Mouse (Mus musculus) common myeloid progenitor, adult 5-6 weeks (primary cell): ENCODE measurements around the gene D8Ertd738e. TPM values are rescaled to one million over a fixed set of nuclear protein-coding genes. Genes with fewer than 3 reads are reported as not detected.
A peak's percentile ranks its signal among the peaks of the same experiment; 100 is the strongest.

Experiments used
- ATAC-seq: replicated peaks from 2 replicates; pipeline ENCODE4 v1.8.0; 2016; ENCODE audit warnings: low read depth, mild to moderate bottlenecking, moderate TSS enrichment, inconsistent platforms; ENCODE audit not compliant: poor library complexity, severe bottlenecking
- total RNA-seq: library from RNA; stranded (forward); fragments of 200-1000, 187-1606 nt; gene quantifications from 2 replicates; pipeline ENCODE4 v1.2.3, GENCODE M21; 2017

The D8Ertd738e gene
- total RNA-seq, 1 experiment from 2014 or later = 70.9 TPM

GRCm38 (mm10) chr8:84203975-84204772 is 45.3 kb downstream of the D8Ertd738e start:
- peak; percentile 31 for ATAC-seq

DNA sequence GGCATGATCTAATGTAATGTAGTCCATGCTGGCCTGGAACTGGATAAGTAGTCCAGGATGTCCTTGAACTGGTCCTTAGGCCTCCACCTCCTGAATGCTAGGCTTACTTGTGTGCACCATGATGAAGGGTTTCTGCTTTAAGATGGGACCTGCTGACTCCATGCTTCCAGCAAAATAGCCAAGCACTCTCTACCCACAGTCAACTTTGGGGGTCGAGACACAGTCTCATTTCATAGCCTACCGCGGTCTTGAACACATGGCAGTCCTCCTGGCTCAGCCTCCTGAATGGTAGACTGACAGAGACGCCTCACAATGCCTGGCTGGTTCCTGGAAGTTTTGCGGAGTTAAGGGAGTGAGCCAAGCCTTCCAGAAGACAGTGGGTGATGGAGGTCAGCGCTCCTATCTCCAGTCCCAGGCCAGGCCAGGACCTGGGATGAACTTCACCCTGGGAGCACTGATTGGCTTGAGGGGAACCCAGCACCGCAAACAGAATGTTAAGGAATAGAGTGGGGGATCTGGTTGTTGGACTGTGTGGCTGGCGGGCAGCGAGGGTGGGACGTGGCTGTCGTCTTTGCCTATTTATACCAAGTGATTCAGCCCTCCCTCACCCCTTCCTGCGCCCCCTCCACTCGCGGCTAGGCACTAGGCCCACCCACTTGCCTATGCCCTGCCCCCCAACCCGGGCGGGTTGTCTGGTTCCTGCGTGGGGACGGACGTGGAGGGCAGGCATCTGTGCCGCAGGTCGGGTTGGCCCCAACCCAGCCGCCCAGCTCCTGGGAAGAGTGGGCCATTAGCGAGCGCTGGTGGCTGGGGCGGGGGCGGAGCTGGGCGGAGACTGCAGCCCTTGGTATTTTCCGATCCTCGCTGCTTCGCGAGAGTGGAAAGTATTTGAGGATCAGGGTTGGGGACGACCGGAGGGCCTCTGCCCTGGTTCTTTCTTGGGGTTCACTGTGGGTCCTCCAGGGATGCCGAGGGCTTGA is 46.3 kb downstream of the D8Ertd738e start:
- peak; percentile 34 for ATAC-seq

GRCm38 (mm10) chr8:84202466-84202865 is 47.1 kb downstream of the D8Ertd738e start:
- ATAC-seq = no peak

GRCm38 (mm10) chr8:84201545-84202245 is 47.8 kb downstream of the D8Ertd738e start:
- ATAC-seq = no peak

DNA sequence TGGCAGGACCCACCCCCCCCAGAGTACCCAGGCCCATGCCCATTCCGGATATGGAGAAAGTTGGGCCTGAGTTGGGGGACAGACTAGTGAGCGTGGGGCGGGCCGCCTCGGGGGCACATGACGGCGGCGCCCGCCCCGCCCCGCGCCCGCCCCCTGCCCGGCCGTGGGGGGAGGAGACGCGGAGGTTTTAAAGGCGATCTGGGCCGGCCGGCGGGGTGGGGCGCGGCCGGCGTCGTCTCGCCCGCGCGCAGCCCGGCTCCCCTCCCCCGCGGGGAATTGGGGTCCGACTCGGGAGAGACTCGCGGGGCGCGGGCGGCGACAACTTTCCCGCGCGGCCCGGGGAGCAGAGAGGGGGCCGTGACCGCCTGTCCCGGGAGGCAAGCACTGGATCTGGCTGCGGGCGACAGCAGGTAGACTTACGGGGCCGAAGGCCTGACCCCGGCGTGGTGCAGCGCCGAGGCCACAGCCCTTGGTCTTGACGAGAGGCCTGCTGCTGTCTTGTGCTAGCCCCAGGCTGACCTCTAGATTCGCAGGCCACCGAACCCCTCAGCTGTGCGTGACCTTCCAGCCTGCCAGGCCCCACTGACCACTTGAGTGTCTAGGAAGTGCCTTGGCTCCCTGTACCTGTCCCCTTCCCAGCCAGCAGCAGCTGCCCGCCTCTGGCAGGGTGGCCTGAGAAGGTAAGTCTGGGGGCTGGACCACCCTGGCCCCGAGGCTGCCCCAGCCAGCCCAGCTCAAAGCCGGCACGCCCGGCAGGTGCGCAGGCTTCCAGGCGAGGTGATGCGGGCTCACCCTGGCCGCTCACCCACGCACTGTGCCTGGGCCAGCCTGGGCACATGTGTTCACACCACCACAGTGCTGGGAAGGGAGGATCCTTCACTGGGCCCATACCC is 48.6 kb downstream of the D8Ertd738e start:
- ATAC-seq = no peak

DNA sequence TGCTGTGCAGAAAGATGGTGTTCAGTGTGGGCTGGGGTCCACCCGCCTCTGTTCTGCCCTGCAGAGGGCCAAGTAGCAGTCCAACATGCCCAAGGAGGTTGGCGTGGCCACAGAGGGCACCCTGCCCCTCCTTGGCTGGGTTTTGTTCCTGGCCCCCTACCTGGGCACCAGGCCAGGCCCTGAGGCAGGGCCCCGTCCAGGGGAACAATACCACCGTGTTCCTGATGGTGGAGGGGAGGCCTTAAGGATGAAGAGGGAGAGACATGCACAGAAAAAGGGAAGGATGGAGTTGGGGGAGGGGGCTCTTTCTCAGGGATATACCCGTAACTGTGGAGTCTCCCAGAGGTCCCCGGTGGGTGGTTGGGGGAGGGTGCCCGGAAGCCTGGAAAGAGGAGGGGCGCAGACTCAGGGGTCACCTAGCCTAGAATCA is 49.4 kb downstream of the D8Ertd738e start:
- ATAC-seq = no peak

DNA sequence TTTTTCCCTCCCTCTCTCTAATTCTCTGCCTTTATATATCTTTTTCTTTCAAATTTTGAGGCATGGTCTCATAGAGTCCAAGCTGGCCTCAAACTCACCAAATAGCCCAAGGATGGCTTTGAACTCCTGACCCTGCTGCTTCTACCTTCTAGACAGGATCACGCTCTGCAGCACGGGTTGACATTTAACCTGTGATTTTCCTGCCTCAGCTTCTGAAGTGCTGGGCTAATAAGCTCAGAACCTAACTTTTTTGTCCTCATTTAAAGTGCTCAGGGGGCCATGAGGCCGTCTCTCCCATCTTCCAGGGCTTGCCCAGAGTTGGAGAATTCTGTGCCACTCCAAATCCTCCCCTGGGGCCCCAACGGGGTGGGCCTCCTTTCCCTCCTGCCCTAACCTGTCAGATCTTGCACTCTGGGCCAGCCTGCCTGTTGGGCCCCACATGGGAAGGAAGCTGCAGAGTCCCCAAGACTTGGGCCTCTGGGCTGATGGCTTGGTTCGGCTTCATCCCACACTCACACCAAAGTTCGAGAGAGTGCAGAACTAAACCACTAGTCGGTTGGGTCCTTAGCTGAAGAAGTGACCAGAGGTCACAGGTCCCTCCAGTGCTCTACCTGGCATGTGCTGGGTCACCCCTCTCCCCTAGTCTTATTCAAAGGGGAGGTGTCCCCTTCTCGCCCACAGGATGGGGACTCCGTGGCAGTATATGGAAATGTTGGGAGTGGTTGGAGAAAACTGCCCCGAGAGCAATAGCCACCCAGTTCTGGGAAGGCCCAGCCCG is 50.0 kb downstream of the D8Ertd738e start:
- ATAC-seq = no peak

DNA sequence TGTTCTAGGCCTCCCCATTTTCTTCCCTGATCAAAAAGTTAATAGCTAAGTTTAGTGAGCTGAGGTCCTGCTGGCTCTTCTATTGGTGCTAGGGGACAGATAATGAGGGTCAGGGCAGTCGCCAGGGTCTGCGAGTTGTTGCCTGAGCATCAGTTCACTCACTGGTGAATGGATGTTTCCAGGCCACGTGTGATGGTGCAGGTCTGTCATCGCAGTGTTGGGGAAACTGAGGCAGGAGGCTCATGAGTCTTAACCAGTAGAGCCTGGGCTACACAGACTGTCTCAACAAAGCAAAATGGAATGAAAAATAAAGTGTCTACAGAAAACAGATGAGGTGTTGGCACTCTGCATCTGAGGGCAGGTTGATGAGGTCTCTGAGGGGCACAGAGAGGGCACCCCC is 50.6 kb downstream of the D8Ertd738e start:
- ATAC-seq = no peak

- ATAC-seq = peak; percentile 70
Observed at GRCm38 (mm10) chr8:84197922-84198774, 51.4 kb downstream of the D8Ertd738e start.

DNA sequence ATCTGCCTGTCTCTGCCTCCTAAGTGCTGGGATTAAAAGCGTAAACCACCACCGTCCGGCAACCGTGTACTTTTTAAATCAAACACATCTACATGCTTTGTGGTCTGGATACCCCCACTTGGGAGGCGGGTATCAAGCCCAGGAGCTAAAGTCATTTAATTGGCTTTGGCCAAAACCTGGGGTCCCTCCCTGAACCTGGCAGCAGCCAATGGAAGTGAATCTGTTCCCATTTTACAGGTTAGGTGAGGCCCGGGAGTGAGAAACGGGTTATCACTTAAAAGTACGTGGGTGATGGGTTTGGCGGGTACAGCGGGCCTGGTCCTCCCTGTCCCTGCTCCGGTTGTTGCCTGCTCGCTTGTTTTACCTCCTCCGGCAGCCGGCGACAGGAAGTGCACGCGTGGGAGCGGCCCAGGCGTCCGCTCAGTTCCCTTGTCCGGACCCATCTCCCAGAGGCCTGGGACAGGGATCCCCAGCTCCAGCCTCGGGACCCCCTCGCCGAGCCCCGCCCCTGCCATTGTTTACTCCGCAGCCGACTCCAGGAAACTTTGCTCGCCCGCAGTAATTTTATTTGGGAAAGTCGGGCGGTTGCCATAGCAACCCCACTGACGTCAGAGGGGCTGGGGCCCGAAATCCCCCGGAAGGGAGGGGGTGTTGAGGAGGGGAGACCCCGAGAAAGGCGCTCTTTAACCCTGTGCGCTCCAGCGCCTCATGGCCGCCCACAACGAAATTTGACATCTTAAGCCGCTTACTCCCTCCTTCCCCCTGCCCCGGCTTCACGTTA is 52.2 kb downstream of the D8Ertd738e start:
- peak; percentile 15 for ATAC-seq

Other genes with a start within 250 kb of the D8Ertd738e start
- gene 1700067K01Rik, start 248.2 kb downstream of the D8Ertd738e start, total RNA-seq = 1.4 TPM in 1 of 2 replicates, not detected in the other
- gene 2210011C24Rik, start 237.5 kb downstream of the D8Ertd738e start, total RNA-seq = not detected in 2 replicates
- gene Palm3, start 228.2 kb downstream of the D8Ertd738e start, total RNA-seq = not detected in 2 replicates
- 5.5 and 7.5 TPM in 2 replicates for gene Il27ra, start 207.1 kb downstream of the D8Ertd738e start, total RNA-seq
- gene Rln3, start 204.7 kb downstream of the D8Ertd738e start, total RNA-seq = not detected in 2 replicates
- 2.9 and 4.8 TPM in 2 replicates for gene Gm10643, start 184.6 kb downstream of the D8Ertd738e start, total RNA-seq
- gene Rfx1, start 182.9 kb downstream of the D8Ertd738e start, total RNA-seq = 3.1 and 5.3 TPM in 2 replicates
- 10.2 and 18.9 TPM in 2 replicates for gene Dcaf15, start 145.0 kb downstream of the D8Ertd738e start, total RNA-seq
- not detected in 2 replicates for gene Podnl1, start 123.7 kb downstream of the D8Ertd738e start, total RNA-seq
- gene Cc2d1a, start 101.8 kb downstream of the D8Ertd738e start, total RNA-seq = 3.9 and 6.2 TPM in 2 replicates
- gene 4930432K21Rik, start 101.7 kb downstream of the D8Ertd738e start, total RNA-seq = 1.3 and 1.7 TPM in 2 replicates
- not detected in 2 replicates for gene Nanos3, start 64.5 kb downstream of the D8Ertd738e start, total RNA-seq
- 6.9 and 8.2 TPM in 2 replicates for gene Zswim4, start 12.7 kb downstream of the D8Ertd738e start, total RNA-seq
- 11.9 and 18.7 TPM in 2 replicates for gene Mri1, start 7.6 kb upstream of the D8Ertd738e start, total RNA-seq
- gene Ccdc130, start 20.7 kb upstream of the D8Ertd738e start, total RNA-seq = 9.1 and 9.8 TPM in 2 replicates
- gene Cacna1a, start 138.7 kb upstream of the D8Ertd738e start, total RNA-seq = 0.18 TPM in 1 of 2 replicates, not detected in the other